Mouse (Mus musculus) embryonic facial prominence, embryonic 11.5 days (tissue): ENCODE results near the gene Il6. TPM values are rescaled to one million over a fixed set of nuclear protein-coding genes. Genes with fewer than 3 reads are reported as not detected.

ENCODE experiments used
- ATAC-seq: fragments of 200-750 bp; cut with Nextera tagmentation; replicated peaks from 2 replicates; pipeline ENCODE4 v1.8.0; 2017; ENCODE audit warnings: low read depth; ENCODE audit not compliant: insufficient number of reproducible peaks, low FRiP score, low TSS enrichment
- DNase-seq: peaks from one replicate; pipeline ENCODE4 v3.0.0-alpha.2; 2015; ENCODE audit warnings: low spot score
- H3K27ac ChIP-seq: fragments of 300-500 bp; sonication (generic); replicated peaks from 2 replicates; pipeline ENCODE4 v1.5.1; 2014; ENCODE audit warnings: mild to moderate bottlenecking, low read depth, low read length, control low read depth
- H3K27me3 ChIP-seq: fragments of 300-500 bp; sonication (generic); 2 replicates; pipeline ENCODE4 v1.6.1; 2014; ENCODE audit warnings: mild to moderate bottlenecking, low read length, moderate library complexity, mixed read lengths; ENCODE audit not compliant: control insufficient read depth, insufficient read depth
- H3K36me3 ChIP-seq: fragments of 300-500 bp; sonication (generic); replicated peaks from 2 replicates; pipeline ENCODE4 v1.6.1; 2014; ENCODE audit warnings: low read depth, mild to moderate bottlenecking, low read length, moderate library complexity, mixed read lengths; ENCODE audit not compliant: control insufficient read depth, insufficient read depth
- H3K4me1 ChIP-seq: fragments of 300-500 bp; sonication (generic); 2 replicates; pipeline ENCODE4 v1.6.1; 2014; ENCODE audit warnings: low read length, mixed read lengths; ENCODE audit not compliant: control insufficient read depth, insufficient read depth
- H3K4me2 ChIP-seq: fragments of 300-500 bp; sonication (generic); 2 replicates; pipeline ENCODE4 v1.6.1; 2014; ENCODE audit warnings: low read depth, mild to moderate bottlenecking, control low read depth, low read length, moderate library complexity
- H3K4me3 ChIP-seq: fragments of 300-500 bp; sonication (generic); 2 replicates; pipeline ENCODE4 v1.5.1; 2014; ENCODE audit warnings: low read depth, low read length, control low read depth
- H3K9ac ChIP-seq: fragments of 300-500 bp; sonication (generic); replicated peaks from 2 replicates; pipeline ENCODE4 v1.6.1; 2014; ENCODE audit warnings: mild to moderate bottlenecking, control low read depth, low read length
- H3K9me3 ChIP-seq: fragments of 300-500 bp; sonication (generic); replicated peaks from 2 replicates; pipeline ENCODE4 v1.6.1; 2016; ENCODE audit warnings: mild to moderate bottlenecking, low read length, inconsistent platforms, mixed read lengths; ENCODE audit not compliant: control insufficient read depth
- WGBS: fragments of 180-500 bp; shearing (Covaris S2); extraction: QIAGEN DNeasy Blood & Tissue Kit; methylation state at CpG from one replicate; pipeline ENCODE4 v1.1.7; 2014; 5-methylcytosine and 5-hydroxymethylcytosine counted together
- polyA plus RNA-seq: library from polyadenylated mRNA; unstranded; fragments of >200 nt; fragmentation: Nextera tagmentation; extraction: Ambion mirVana; gene quantifications from 2 replicates; pipeline ENCODE4 v1.2.1, GENCODE M21; 2014

Il6 gene
- not detected in 2 replicates for polyA plus RNA-seq

DNA sequence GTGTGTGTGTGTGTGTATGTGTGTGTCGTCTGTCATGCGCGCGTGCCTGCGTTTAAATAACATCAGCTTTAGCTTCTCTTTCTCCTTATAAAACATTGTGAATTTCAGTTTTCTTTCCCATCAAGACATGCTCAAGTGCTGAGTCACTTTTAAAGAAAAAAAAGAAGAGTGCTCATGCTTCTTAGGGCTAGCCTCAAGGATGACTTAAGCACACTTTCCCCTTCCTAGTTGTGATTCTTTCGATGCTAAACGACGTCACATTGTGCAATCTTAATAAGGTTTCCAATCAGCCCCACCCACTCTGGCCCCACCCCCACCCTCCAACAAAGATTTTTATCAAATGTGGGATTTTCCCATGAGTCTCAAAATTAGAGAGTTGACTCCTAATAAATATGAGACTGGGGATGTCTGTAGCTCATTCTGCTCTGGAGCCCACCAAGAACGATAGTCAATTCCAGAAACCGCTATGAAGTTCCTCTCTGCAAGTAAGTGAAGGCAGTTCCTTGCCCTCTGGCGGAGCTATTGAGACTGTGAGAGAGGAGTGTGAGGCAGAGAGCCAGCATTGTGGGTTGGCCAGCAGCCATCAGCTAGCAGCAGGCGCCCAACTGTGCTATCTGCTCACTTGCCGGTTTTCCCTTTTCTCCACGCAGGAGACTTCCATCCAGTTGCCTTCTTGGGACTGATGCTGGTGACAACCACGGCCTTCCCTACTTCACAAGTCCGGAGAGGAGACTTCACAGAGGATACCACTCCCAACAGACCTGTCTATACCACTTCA is at the start of gene Il6:
Gene Il6, plus strand, starts transcription at position 389 of the 778 bp plus-strand sequence.
- no peaks in the 10 kb centered on the region for H3K27me3 ChIP-seq
- no peaks in the 10 kb centered on the region for H3K9me3 ChIP-seq
- ATAC-seq (no peak), DNase-seq (no peak)
- no peak within 1 kb of the TSS for H3K9ac ChIP-seq
- no peaks in the 10 kb centered on the region for H3K36me3 ChIP-seq
- H3K4me3 ChIP-seq = no peak within 1 kb of the TSS
- H3K4me2 ChIP-seq = no peak within 1 kb of the TSS
- no peaks in the 10 kb centered on the region for H3K4me1 ChIP-seq
- no peak within 1 kb of the TSS for H3K27ac ChIP-seq
- 71% methylated on average over 16 of the region's 16 CpGs for WGBS

DNA sequence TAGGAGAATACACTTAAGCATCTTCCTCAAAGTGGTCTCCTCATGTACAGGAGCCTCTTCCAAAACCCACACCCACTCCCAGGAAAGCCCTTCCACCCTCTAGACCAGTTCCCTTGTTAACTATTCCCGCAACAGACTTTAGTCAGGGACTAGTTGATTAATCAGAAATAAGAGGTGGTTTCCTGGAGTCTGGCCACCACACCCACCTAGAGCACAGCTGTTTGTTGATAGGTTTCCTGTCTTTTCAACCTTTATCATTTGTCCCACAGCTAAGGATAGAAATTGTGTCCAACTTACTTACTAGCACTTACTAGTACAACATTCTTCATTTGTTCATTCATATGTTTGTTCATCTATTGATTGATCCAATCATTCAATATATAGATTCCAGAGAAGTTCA is 49.4 kb upstream of the Il6 start:
- no peaks in the 10 kb centered on the region for H3K9me3 ChIP-seq
- WGBS = 75% methylated on average over 1 of the region's 1 CpGs

DNA sequence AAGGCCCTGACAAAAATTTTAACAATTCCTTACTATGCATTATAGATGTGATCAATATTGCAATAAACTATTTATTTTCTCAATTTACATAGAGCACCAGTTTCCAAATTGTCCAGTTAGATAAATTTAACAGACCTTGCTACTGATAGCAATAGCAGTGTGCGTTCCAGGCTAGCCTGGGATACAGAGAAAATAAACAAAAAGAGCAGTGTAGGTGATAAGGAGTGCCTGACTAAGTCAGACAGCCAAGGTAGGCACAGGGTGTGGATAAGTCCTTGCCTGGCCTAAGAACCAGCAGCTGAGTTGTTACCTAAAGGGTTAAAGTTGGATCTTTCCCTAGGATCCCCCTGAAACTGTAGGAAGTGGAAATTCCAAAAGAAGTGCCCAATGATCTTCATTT is 42.7 kb upstream of the Il6 start:
- Histone ChIP-seq H3K27me3 (no peaks in the 10 kb centered on the region), H3K4me2 (no peak overlapping the region), H3K27ac (no peak overlapping the region), H3K9me3 (no peaks in the 10 kb centered on the region), H3K4me3 (no peak overlapping the region), H3K36me3 (no peaks in the 10 kb centered on the region), H3K9ac (no peak overlapping the region), H3K4me1 (no peaks in the 10 kb centered on the region)
- ATAC-seq = no peak
- 83% methylated on average over 1 of the region's 1 CpGs for WGBS
- DNase-seq = no peak

More for the DNA sequence above, 49.4 kb upstream of the Il6 start:
- no peak overlapping the region for H3K27ac ChIP-seq
- no peaks in the 10 kb centered on the region for H3K27me3 ChIP-seq
- no peak overlapping the region for H3K4me2 ChIP-seq
- DNase-seq (no peak), ATAC-seq (no peak)
- H3K4me3 ChIP-seq = no peak overlapping the region
- H3K9ac ChIP-seq = no peak overlapping the region
- H3K4me1 ChIP-seq = no peaks in the 10 kb centered on the region
- H3K36me3 ChIP-seq = no peaks in the 10 kb centered on the region

DNA sequence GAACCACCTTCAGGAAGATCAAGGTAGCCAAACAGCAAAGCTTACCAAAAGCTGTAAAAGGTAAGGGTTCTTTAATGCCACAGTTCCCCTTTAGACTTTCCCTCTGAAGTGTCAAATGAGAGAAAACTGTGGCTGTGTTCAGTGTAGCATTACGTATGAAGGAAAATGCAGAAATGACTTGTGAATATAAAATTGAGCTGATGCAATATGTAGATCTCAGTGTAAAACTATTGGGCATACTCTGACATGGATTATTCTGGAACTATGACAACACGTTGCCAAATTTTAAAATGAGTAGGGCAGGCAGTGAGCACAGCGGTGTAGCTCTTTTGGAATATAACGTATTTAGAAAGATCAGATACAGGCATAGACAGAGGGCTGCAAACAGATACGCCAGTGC is 40.1 kb upstream of the Il6 start:
- WGBS = 87% methylated on average over 5 of the region's 5 CpGs

DNA sequence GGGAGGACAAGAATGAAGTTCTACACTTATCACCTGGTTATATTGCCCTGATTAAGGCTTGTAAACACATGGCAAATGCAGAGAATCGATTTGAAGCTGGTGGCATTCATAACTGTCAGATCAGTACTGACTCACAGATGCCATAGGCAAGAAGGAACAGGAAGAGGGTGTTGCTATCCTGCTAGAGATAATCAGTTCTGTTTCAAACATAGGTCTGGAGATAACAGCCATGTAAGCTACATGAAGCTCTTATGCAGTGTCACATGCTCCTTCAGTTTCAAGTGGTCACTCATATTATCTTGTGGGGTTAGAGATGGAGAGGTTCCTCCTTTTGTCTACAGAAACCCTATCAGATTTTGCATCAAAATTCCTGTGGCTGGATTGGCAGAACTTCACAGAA is 39.4 kb upstream of the Il6 start:
- Histone ChIP-seq H3K9ac (no peak overlapping the region), H3K4me2 (no peak overlapping the region), H3K4me1 (no peaks in the 10 kb centered on the region), H3K4me3 (no peak overlapping the region), H3K27ac (no peak overlapping the region), H3K27me3 (no peaks in the 10 kb centered on the region), H3K36me3 (no peaks in the 10 kb centered on the region), H3K9me3 (no peaks in the 10 kb centered on the region)
- no peak for ATAC-seq
- no peak for DNase-seq
- 77% methylated on average over 1 of the region's 1 CpGs for WGBS

More for the DNA sequence above, 40.1 kb upstream of the Il6 start:
- Histone ChIP-seq H3K27ac (no peak overlapping the region), H3K9ac (no peak overlapping the region), H3K4me1 (no peaks in the 10 kb centered on the region), H3K27me3 (no peaks in the 10 kb centered on the region), H3K9me3 (no peaks in the 10 kb centered on the region), H3K36me3 (no peaks in the 10 kb centered on the region), H3K4me2 (no peak overlapping the region), H3K4me3 (no peak overlapping the region)
- DNase-seq = no peak
- ATAC-seq = no peak

DNA sequence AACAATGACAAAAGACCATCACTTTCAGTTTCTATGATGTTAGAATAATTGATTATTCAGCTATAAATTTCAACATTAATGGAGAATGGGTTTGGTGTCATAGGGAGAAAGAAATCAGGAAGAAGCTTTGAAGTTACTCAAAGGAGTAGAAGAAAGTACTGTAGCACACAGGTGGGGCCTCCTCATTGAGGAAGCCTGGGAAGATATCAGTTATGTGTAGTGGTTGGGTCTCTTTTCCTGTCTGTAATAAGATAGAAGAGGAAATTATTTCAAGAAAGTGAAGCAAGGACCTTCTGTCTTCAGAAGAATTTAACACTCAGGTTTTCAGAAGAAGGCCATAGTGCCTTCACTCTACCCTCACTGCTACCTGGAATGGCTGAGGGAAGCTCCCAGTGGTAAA is 38.8 kb upstream of the Il6 start:
- H3K27me3 ChIP-seq = no peaks in the 10 kb centered on the region

DNA sequence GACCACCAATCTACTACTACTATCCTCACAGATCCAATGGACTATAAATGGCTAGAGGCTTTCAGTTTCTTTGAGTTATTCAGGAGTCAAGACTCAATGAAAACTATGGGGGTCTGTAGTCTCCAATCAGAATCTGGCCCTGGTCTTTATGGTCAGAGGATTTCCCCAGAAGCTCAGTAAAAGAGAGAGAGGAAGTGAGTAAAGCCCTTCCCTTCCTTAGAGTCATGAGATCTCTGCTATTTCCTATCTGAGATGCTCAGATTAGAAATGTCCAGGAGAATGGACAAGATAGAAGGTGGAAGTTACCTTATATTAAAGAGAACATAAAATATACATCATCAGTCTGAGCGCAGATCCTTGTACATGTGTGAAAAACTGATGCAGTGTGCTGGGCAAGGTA is 19.3 kb upstream of the Il6 start:
- WGBS = 97% methylated on average over 1 of the region's 1 CpGs
- no peaks in the 10 kb centered on the region for H3K4me1 ChIP-seq
- no peak for DNase-seq
- no peaks in the 10 kb centered on the region for H3K27me3 ChIP-seq
- ATAC-seq = no peak
- no peaks in the 10 kb centered on the region for H3K36me3 ChIP-seq
- no peaks in the 10 kb centered on the region for H3K9me3 ChIP-seq
- H3K27ac ChIP-seq = no peak overlapping the region
- no peak overlapping the region for H3K9ac ChIP-seq
- H3K4me3 ChIP-seq = no peak overlapping the region
- no peak overlapping the region for H3K4me2 ChIP-seq

More for the DNA sequence above, 38.8 kb upstream of the Il6 start:
- no peaks in the 10 kb centered on the region for H3K9me3 ChIP-seq
- no peaks in the 10 kb centered on the region for H3K36me3 ChIP-seq
- H3K4me1 ChIP-seq = no peaks in the 10 kb centered on the region
- no peak overlapping the region for H3K4me2 ChIP-seq
- H3K9ac ChIP-seq = no peak overlapping the region
- H3K27ac ChIP-seq = no peak overlapping the region
- ATAC-seq (no peak), DNase-seq (no peak)
- no peak overlapping the region for H3K4me3 ChIP-seq

DNA sequence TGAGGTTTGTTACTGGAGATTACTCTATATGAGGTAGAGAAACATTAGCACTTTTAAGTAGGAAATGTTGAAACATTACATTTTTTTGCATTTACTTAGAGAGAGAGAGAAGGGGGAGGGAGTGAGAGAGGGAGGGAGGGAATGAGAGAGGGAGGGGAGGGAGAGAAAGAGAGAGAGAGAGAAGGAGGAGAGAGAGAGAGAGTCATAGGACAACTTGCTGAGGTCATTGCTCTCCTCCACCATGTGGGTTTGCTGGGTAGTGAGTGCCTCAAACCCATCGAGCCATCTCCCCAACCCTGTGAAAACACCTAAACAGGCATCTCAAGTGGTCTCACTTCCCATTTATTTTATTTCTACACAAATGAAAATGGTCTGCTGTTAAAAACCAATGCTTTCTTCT is 18.6 kb upstream of the Il6 start:
- DNase-seq = no peak
- Histone ChIP-seq H3K36me3 (no peaks in the 10 kb centered on the region), H3K4me1 (no peaks in the 10 kb centered on the region), H3K27ac (no peak overlapping the region), H3K4me2 (no peak overlapping the region), H3K9me3 (no peaks in the 10 kb centered on the region), H3K27me3 (no peaks in the 10 kb centered on the region), H3K4me3 (no peak overlapping the region), H3K9ac (no peak overlapping the region)
- ATAC-seq = no peak
- WGBS = 95% methylated on average over 1 of the region's 1 CpGs
